Mouse (Mus musculus) intestine, postnatal 0 days (tissue): Measurements from ENCODE around the gene Nat8f2. TPM values are rescaled to one million over a fixed set of nuclear protein-coding genes. Genes with fewer than 3 reads are reported as not detected.
A peak's percentile ranks its signal among the peaks of the same experiment; 100 is the strongest.

ENCODE experiments used
- ATAC-seq: fragments of 200-750 bp; cut with Nextera tagmentation; 2 replicates; pipeline ENCODE4 v1.8.0; 2017; ENCODE audit warnings: mild to moderate bottlenecking, moderate TSS enrichment, moderate library complexity
- H3K27ac ChIP-seq: fragments of 300-500 bp; sonication (generic); 2 replicates; pipeline ENCODE4 v1.5.1; 2014; ENCODE audit warnings: mild to moderate bottlenecking, low read depth, low read length, moderate library complexity
- H3K27me3 ChIP-seq: fragments of 300-500 bp; sonication (generic); replicated peaks from 2 replicates; pipeline ENCODE4 v1.6.1; 2014; ENCODE audit warnings: low read length, mixed read lengths; ENCODE audit not compliant: control insufficient read depth, insufficient read depth
- H3K36me3 ChIP-seq: fragments of 300-500 bp; sonication (generic); 2 replicates; pipeline ENCODE4 v1.6.1; 2014; ENCODE audit warnings: mild to moderate bottlenecking, moderate library complexity; ENCODE audit not compliant: control insufficient read depth, insufficient read depth
- H3K4me1 ChIP-seq: fragments of 300-500 bp; sonication (generic); replicated peaks from 2 replicates; pipeline ENCODE4 v1.6.1; 2014; ENCODE audit warnings: antibody characterized with exemption, low read length, mixed read lengths; ENCODE audit not compliant: control insufficient read depth, insufficient read depth
- H3K4me2 ChIP-seq: fragments of 300-500 bp; sonication (generic); replicated peaks from 2 replicates; pipeline ENCODE4 v1.6.1; 2014; ENCODE audit warnings: low read depth, mild to moderate bottlenecking, moderate library complexity
- H3K4me3 ChIP-seq: fragments of 300-500 bp; sonication (generic); 2 replicates; pipeline ENCODE4 v1.5.1; 2014; ENCODE audit warnings: low read depth, low read length
- H3K9ac ChIP-seq: fragments of 300-500 bp; sonication (generic); 2 replicates; pipeline ENCODE4 v1.6.1; 2014; ENCODE audit warnings: mild to moderate bottlenecking, low read depth, low read length
- H3K9me3 ChIP-seq: fragments of 300-500 bp; sonication (generic); 2 replicates; pipeline ENCODE4 v1.6.1; 2016; ENCODE audit warnings: mixed run types; ENCODE audit not compliant: control insufficient read depth
- CTCF ChIP-seq: sonication (generic); IDR thresholded peaks from 2 replicates; pipeline ENCODE4 v1.5.1; 2016; ENCODE audit warnings: low read depth, mild to moderate bottlenecking, control low read depth, antibody characterized with exemption, moderate library complexity
- WGBS: fragments of 180-500 bp; shearing (Covaris S2); extraction: QIAGEN DNeasy Blood & Tissue Kit; methylation state at CpG from one replicate; pipeline ENCODE4 v1.1.7; 2014; 5-methylcytosine and 5-hydroxymethylcytosine counted together
- polyA plus RNA-seq: library from polyadenylated mRNA; unstranded; fragments of >200 nt; fragmentation: Nextera tagmentation; extraction: Ambion mirVana; gene quantifications from 2 replicates; pipeline ENCODE4 v1.2.1, GENCODE M21; 2015

The Nat8f2 gene
- polyA plus RNA-seq, 1 experiment from 2014 or later = 0.16 TPM

- WGBS = 75% methylated on average over 1 of the region's 1 CpGs
- no peaks in the 10 kb centered on the region for H3K9me3 ChIP-seq
- H3K4me1 ChIP-seq = no peaks in the 10 kb centered on the region; the same call in 1 of the 2 replicates
- H3K9ac ChIP-seq = no peak overlapping the region
- no peaks in the 10 kb centered on the region for H3K36me3 ChIP-seq
- TF ChIP-seq CTCF = no peak
- no peak for ATAC-seq
- no peak overlapping the region for H3K4me3 ChIP-seq
- no peak overlapping the region for H3K4me2 ChIP-seq
- H3K27me3 ChIP-seq = no peaks in the 10 kb centered on the region
- H3K27ac ChIP-seq = no peak overlapping the region
Observed at GRCm38 (mm10) chr6:85829462-85829861, 39.5 kb downstream of the Nat8f2 start.

- no peak for ATAC-seq
- WGBS = 81% methylated on average over 2 of the region's 2 CpGs
- H3K36me3 ChIP-seq = no peaks in the 10 kb centered on the region
- H3K9ac ChIP-seq = no peak overlapping the region
- no peaks in the 10 kb centered on the region for H3K4me1 ChIP-seq
- H3K4me2 ChIP-seq = no peak overlapping the region
- no peak overlapping the region for H3K4me3 ChIP-seq
- no peaks in the 10 kb centered on the region for H3K27me3 ChIP-seq
- no peaks in the 10 kb centered on the region for H3K9me3 ChIP-seq
- no peak overlapping the region for H3K27ac ChIP-seq
- TF ChIP-seq CTCF = no peak
Observed at GRCm38 (mm10) chr6:85825886-85826285, 43.1 kb downstream of the Nat8f2 start.

- Histone ChIP-seq H3K9me3 (no peaks in the 10 kb centered on the region), H3K9ac (no peak overlapping the region), H3K4me3 (no peak overlapping the region), H3K4me2 (no peak overlapping the region), H3K27me3 (no peaks in the 10 kb centered on the region), H3K4me1 (no peaks in the 10 kb centered on the region), H3K27ac (no peak overlapping the region), H3K36me3 (no peaks in the 10 kb centered on the region)
- 61% methylated on average over 1 of the region's 1 CpGs for WGBS
- TF ChIP-seq CTCF = no peak
- ATAC-seq = no peak
Observed at GRCm38 (mm10) chr6:85823382-85824090, 45.4 kb downstream of the Nat8f2 start.

GRCm38 (mm10) chr6:85822286-85822685, 46.7 kb downstream of the Nat8f2 start:
- no peak for TF ChIP-seq CTCF
- no peak overlapping the region for H3K4me2 ChIP-seq
- no peaks in the 10 kb centered on the region for H3K27me3 ChIP-seq
- WGBS = 65% methylated on average over 4 of the region's 4 CpGs
- H3K9me3 ChIP-seq = no peaks in the 10 kb centered on the region
- H3K4me3 ChIP-seq = no peak overlapping the region
- peak; percentile 35; the same call in 1 of the 2 replicates for ATAC-seq
- no peaks in the 10 kb centered on the region for H3K4me1 ChIP-seq
- H3K27ac ChIP-seq = no peak overlapping the region; the same call in 1 of the 2 replicates
- H3K9ac ChIP-seq = no peak overlapping the region
- H3K36me3 ChIP-seq = no peaks in the 10 kb centered on the region

GRCm38 (mm10) chr6:85820837-85821236, 48.1 kb downstream of the Nat8f2 start, which contains the start of the genes Nat8f6 and Nat8f5:
TSS of gene Nat8f6 (minus strand) at chr6:85820954.
TSS of gene Nat8f5 (minus strand) at chr6:85820972.
- WGBS = 54% methylated on average over 5 of the region's 5 CpGs
- Histone ChIP-seq H3K4me1 (no peaks in the 10 kb centered on the region), H3K27ac (no peak within 1 kb of the TSS), H3K27me3 (no peaks in the 10 kb centered on the region), H3K9ac (no peak within 1 kb of the TSS), H3K9me3 (no peaks in the 10 kb centered on the region), H3K36me3 (no peaks in the 10 kb centered on the region), H3K4me3 (no peak within 1 kb of the TSS), H3K4me2 (no peak within 1 kb of the TSS)
- peak; percentile 36; the same call in 1 of the 2 replicates for ATAC-seq
- no peak for TF ChIP-seq CTCF

- H3K4me2 ChIP-seq = no peak overlapping the region
- ATAC-seq = no peak
- H3K4me1 ChIP-seq = no peaks in the 10 kb centered on the region
- no peaks in the 10 kb centered on the region for H3K27me3 ChIP-seq
- H3K9ac ChIP-seq = no peak overlapping the region
- no peaks in the 10 kb centered on the region for H3K9me3 ChIP-seq
- H3K36me3 ChIP-seq = no peaks in the 10 kb centered on the region
- no peak overlapping the region for H3K4me3 ChIP-seq
- TF ChIP-seq CTCF = no peak
- no peak overlapping the region for H3K27ac ChIP-seq
- 48% methylated on average over 1 of the region's 1 CpGs for WGBS
Observed at GRCm38 (mm10) chr6:85818338-85818737, 50.6 kb downstream of the Nat8f2 start.

Other genes starting within 250 kb of the Nat8f2 start
- 0.38 and 0.40 TPM in 2 replicates for gene Nat8f7, start 156.0 kb downstream of the Nat8f2 start, polyA plus RNA-seq
- 0.14 TPM in 1 of 2 replicates, not detected in the other for gene Nat8f3, start 103.4 kb downstream of the Nat8f2 start, polyA plus RNA-seq
- gene Nat8f6, start 48.2 kb downstream of the Nat8f2 start, polyA plus RNA-seq = 0.18 TPM in 1 of 2 replicates, not detected in the other
- 7.7 and 10.7 TPM in 2 replicates for gene Nat8f5, start 48.2 kb downstream of the Nat8f2 start, polyA plus RNA-seq
- gene Nat8, start 37.1 kb downstream of the Nat8f2 start, polyA plus RNA-seq = 50.2 and 51.8 TPM in 2 replicates
- 38.7 and 41.4 TPM in 2 replicates for gene Nat8f4, start 35.7 kb upstream of the Nat8f2 start, polyA plus RNA-seq
- gene Tprkb, start 42.7 kb upstream of the Nat8f2 start, polyA plus RNA-seq = 61.3 and 65.1 TPM in 2 replicates
- 18.1 and 19.0 TPM in 2 replicates for gene Nat8f1, start 46.5 kb upstream of the Nat8f2 start, polyA plus RNA-seq
- gene Dusp11, start 92.5 kb upstream of the Nat8f2 start, polyA plus RNA-seq = 37.1 and 39.9 TPM in 2 replicates
- not detected in 2 replicates for gene Figla, start 147.0 kb upstream of the Nat8f2 start, polyA plus RNA-seq
- gene Add2, start 159.5 kb upstream of the Nat8f2 start, polyA plus RNA-seq = 2.0 and 2.1 TPM in 2 replicates